Mouse (Mus musculus): ENCODE measurements around the gene Pcp4. TPM values are rescaled to one million over a fixed set of nuclear protein-coding genes. Genes with fewer than 3 reads are reported as not detected.
"Not testable (repeated sequence)": the region's sequence is repeated elsewhere in the genome, so short reads cannot be mapped to it uniquely, and the experiment has no call there.

Gene Pcp4
- polyA plus RNA-seq, 1 experiment: 1,304 TPM

DNA sequence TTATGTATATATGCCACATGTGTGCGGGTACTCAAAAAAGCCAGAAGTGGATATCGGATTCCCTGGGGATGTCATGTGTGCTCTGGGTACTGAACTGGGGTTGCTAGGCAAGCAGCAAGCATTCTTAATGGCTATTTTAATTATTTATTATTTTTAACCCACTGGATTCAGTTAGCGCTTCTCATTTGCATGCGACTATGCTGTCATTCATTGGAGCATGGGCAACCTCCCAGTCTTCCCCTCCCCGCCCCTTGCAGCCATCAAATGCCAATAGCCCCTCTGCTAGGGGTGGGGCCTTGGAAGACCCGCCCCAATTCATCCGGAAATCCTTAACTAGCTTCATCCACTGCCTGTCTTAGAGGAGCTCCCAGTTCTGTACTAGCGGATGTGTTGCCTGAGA, 26.5 kb upstream of the Pcp4 start:
- no peaks in the 10 kb centered on the region for H3K27me3 ChIP-seq (ENCODE audit: control insufficient read depth, insufficient read depth, low read length)
- 57% methylated on average over 8 of the region's 8 CpGs for WGBS
- H3K27ac ChIP-seq (ENCODE audit: insufficient read depth, low read length): no peak overlapping the region
- TF ChIP-seq POLR2A (IDR thresholded peaks at IDR 0.05; ENCODE audit: borderline replicate concordance, insufficient read depth, low read length) (no peak), CTCF (IDR thresholded peaks at IDR 0.05; ENCODE audit: borderline replicate concordance, insufficient read depth, low read depth, low read length) (no peak)
- H3K4me1 ChIP-seq (ENCODE audit: control insufficient read depth, insufficient read depth, low read length): no peaks in the 10 kb centered on the region
- H3K4me3 ChIP-seq (replicated peaks; ENCODE audit: insufficient read depth, low read depth, low read length): no peak overlapping the region
- no peak for DNase-seq

DNA sequence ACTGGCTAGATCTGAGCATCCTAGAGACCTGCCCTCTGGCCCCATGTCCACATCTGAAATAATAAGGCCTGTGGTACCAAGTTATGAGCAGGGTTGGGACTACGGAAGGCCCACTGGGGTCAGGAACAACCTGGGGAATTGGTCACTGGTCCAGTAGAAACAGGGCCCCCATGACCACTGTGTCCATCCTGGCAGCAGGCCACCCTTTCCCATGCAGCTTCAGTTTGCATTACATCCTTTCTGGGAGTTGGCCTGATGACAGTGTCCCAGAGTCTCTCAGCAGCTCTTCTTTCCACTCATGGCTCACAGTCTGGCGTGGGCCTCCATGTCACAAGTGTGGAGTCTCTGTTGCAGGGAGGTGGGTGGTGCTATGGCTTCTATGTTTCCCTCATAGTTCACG, 25.6 kb upstream of the Pcp4 start:
- 77% methylated on average over 3 of the region's 3 CpGs for WGBS

DNA sequence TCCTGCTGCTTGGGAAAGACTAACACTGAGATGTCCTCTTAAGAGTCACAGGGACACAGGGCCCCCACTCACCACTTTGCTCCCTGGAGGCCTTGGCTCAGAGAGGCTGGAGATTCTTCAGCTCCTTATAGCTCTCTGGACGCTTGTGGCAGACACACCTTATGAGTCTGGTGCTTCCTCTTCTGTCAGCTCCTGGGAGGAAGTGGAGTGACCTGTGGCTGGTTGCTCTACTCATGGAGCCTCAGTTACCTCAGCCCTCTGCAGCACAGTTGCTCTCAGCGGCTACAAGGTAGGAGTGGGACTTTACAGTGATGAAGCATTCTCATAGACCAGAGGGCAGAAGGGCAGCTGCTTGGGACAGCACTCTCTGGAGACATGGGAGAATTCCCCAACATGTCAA, 23.9 kb upstream of the Pcp4 start, which contains the start of gene Itgb2l:
Itgb2l (minus strand) TSS at position 152 of the 400 bp plus-strand sequence.
- TF ChIP-seq POLR2A (IDR thresholded peaks at IDR 0.05; ENCODE audit: borderline replicate concordance, insufficient read depth, low read length): no peak
- no peak for TF ChIP-seq CTCF (IDR thresholded peaks at IDR 0.05; ENCODE audit: borderline replicate concordance, insufficient read depth, low read depth, low read length)
- Histone ChIP-seq H3K4me1 (ENCODE audit: control insufficient read depth, insufficient read depth, low read length) (no peaks in the 10 kb centered on the region), H3K27ac (ENCODE audit: insufficient read depth, low read length) (no peak within 1 kb of the TSS), H3K4me3 (replicated peaks; ENCODE audit: insufficient read depth, low read depth, low read length) (no peak within 1 kb of the TSS), H3K27me3 (ENCODE audit: control insufficient read depth, insufficient read depth, low read length) (no peaks in the 10 kb centered on the region)
- no peak for DNase-seq
- WGBS: 86% methylated on average over 2 of the region's 2 CpGs

More for the DNA sequence above, 25.6 kb upstream of the Pcp4 start:
- no peaks in the 10 kb centered on the region for H3K4me1 ChIP-seq (ENCODE audit: control insufficient read depth, insufficient read depth, low read length)
- no peak for DNase-seq
- H3K27ac ChIP-seq (ENCODE audit: insufficient read depth, low read length): no peak overlapping the region
- no peak overlapping the region for H3K4me3 ChIP-seq (replicated peaks; ENCODE audit: insufficient read depth, low read depth, low read length)
- TF ChIP-seq CTCF (IDR thresholded peaks at IDR 0.05; ENCODE audit: borderline replicate concordance, insufficient read depth, low read depth, low read length) (no peak), POLR2A (IDR thresholded peaks at IDR 0.05; ENCODE audit: borderline replicate concordance, insufficient read depth, low read length) (no peak)
- H3K27me3 ChIP-seq (ENCODE audit: control insufficient read depth, insufficient read depth, low read length): no peaks in the 10 kb centered on the region

DNA sequence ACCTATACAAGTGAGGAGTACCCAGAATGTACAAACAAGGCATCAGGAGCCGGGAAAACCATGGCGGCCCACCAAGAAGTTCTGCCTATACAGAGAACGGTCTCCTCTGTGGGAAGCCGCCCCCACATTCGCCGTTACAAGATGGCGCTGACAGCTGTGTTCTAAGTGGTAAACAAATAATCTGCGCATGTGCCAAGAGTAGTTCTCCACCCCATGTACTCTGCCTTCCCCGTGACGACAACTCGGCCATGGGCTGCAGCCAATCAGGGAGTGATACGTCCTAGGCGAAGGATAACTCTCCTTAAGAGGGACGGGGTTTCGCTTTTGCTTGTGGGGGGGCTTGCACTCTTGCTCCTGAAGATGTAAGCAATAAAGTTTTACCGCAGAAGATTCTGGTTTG, 16.5 kb upstream of the Pcp4 start:
- not testable (repeated sequence) for H3K4me1 ChIP-seq (ENCODE audit: control insufficient read depth, insufficient read depth, low read length); H3K4me3 ChIP-seq (replicated peaks; ENCODE audit: insufficient read depth, low read depth, low read length); DNase-seq; H3K27ac ChIP-seq (ENCODE audit: insufficient read depth, low read length); H3K27me3 ChIP-seq (ENCODE audit: control insufficient read depth, insufficient read depth, low read length)
- 74% methylated on average over 16 of the region's 16 CpGs for WGBS

DNA sequence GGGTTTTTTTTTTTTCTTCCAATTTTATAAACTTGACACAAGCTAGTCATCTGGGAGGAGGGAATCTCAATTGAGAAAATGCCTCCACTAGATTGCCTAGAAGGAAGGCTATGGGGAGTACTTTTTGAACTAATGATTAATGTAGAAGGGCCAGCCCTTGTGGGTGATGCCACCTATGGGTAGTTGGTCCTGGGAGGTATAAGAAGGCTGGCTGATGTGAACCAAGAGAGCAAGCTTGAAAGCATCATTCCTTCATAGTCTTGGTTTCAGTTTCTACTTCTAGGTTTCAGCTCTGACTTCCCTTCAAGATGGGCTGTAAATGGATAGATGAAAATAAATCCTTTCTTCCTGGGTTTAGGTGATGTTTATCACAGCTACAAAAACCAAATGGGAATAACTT, 13.3 kb upstream of the Pcp4 start:
- no peak for TF ChIP-seq POLR2A (IDR thresholded peaks at IDR 0.05; ENCODE audit: borderline replicate concordance, insufficient read depth, low read length)
- TF ChIP-seq CTCF (IDR thresholded peaks at IDR 0.05; ENCODE audit: borderline replicate concordance, insufficient read depth, low read depth, low read length): no peak
- Histone ChIP-seq H3K27me3 (ENCODE audit: control insufficient read depth, insufficient read depth, low read length) (no peaks in the 10 kb centered on the region; the same call in 1 of the 2 replicates), H3K4me1 (ENCODE audit: control insufficient read depth, insufficient read depth, low read length) (peaks cover 7% of the 10 kb centered on the region), H3K4me3 (replicated peaks; ENCODE audit: insufficient read depth, low read depth, low read length) (no peak overlapping the region), H3K27ac (ENCODE audit: insufficient read depth, low read length) (no peak overlapping the region)
- no peak for DNase-seq

DNA sequence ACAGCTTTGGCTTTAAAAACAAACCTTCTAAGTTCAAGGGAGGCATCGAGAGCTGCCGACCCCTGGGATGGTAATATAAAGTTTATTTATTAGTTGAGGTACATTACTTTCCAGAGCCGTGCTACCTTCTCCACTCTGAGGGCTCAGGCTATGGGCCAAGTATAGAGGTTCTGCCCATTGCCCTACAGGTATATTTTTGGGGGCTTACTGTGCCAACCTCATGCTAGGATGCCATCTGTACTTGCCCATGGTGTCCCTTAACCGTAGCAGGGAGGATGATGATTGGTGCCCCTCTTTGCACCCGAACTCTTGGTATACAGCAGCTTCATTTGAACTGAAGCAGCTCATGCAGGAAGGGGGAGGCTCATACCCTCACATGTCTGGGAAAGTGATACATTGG, 9.8 kb upstream of the Pcp4 start:
- WGBS: 14% methylated on average over 5 of the region's 5 CpGs
- Histone ChIP-seq H3K27ac (ENCODE audit: insufficient read depth, low read length) (no peak overlapping the region), H3K4me1 (ENCODE audit: control insufficient read depth, insufficient read depth, low read length) (peaks cover 7% of the 10 kb centered on the region), H3K27me3 (ENCODE audit: control insufficient read depth, insufficient read depth, low read length) (no peaks in the 10 kb centered on the region; the same call in 1 of the 2 replicates), H3K4me3 (replicated peaks; ENCODE audit: insufficient read depth, low read depth, low read length) (no peak overlapping the region)
- DNase-seq: peak; percentile 13 to 22
- TF ChIP-seq POLR2A (IDR thresholded peaks at IDR 0.05; ENCODE audit: borderline replicate concordance, insufficient read depth, low read length) (no peak), CTCF (IDR thresholded peaks at IDR 0.05; ENCODE audit: borderline replicate concordance, insufficient read depth, low read depth, low read length) (no peak)

DNA sequence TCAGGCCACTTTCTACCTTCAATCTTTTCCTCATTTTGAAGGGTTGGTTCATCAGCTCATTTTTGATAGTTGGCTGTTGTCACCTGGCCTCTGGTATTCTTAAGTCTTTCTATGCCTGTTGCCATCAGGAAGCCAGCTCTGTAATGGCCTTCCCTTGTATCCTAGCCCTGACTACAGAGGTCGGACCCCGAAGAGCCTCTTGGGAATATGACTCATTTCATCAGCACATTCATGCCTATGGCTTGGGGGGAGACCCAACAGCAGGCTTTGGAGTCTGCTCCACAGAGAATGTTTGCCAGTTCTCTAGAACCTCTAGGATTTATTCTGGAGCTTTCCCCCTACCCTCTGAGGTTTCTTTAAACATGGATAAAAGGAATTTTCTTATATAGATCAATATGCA, 8.1 kb upstream of the Pcp4 start:
- Histone ChIP-seq H3K27me3 (ENCODE audit: control insufficient read depth, insufficient read depth, low read length) (no peaks in the 10 kb centered on the region), H3K4me1 (ENCODE audit: control insufficient read depth, insufficient read depth, low read length) (peaks cover 7% of the 10 kb centered on the region), H3K4me3 (replicated peaks; ENCODE audit: insufficient read depth, low read depth, low read length) (no peak overlapping the region), H3K27ac (ENCODE audit: insufficient read depth, low read length) (no peak overlapping the region)
- WGBS: 96% methylated on average over 2 of the region's 2 CpGs
- TF ChIP-seq POLR2A (IDR thresholded peaks at IDR 0.05; ENCODE audit: borderline replicate concordance, insufficient read depth, low read length) (no peak), CTCF (IDR thresholded peaks at IDR 0.05; ENCODE audit: borderline replicate concordance, insufficient read depth, low read depth, low read length) (no peak)
- DNase-seq: no peak

DNA sequence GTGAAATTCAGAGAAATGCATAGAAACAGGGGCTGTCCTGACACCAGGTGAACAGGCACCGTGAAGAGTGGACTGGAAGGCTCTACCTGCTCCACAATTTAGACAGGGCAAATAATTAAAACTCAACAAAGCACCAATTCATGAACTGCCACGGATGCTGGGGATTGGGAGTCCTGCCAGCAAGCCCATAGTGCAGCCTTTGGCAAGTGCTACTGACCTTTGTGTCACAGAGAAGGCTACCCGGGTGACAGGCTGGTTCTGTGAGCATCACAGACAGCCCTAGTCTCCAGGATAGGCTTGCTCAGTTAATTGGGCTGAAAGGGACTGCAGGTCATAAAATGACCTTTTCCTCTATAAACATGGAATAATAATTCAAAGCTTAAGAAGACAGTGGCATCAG, 6.6 kb upstream of the Pcp4 start:
- 38% methylated on average over 3 of the region's 3 CpGs for WGBS
- Histone ChIP-seq H3K4me3 (replicated peaks; ENCODE audit: insufficient read depth, low read depth, low read length) (no peak overlapping the region), H3K4me1 (ENCODE audit: control insufficient read depth, insufficient read depth, low read length) (peaks cover 7% of the 10 kb centered on the region), H3K27me3 (ENCODE audit: control insufficient read depth, insufficient read depth, low read length) (no peaks in the 10 kb centered on the region), H3K27ac (ENCODE audit: insufficient read depth, low read length) (no peak overlapping the region)
- TF ChIP-seq CTCF (IDR thresholded peaks at IDR 0.05; ENCODE audit: borderline replicate concordance, insufficient read depth, low read depth, low read length) (no peak), POLR2A (IDR thresholded peaks at IDR 0.05; ENCODE audit: borderline replicate concordance, insufficient read depth, low read length) (no peak)
- peak in 1 of 2 experiments; percentile 17 for DNase-seq

All from cerebellum, adult 2 months (tissue).